ENCODE assay signal across 8 mouse cellular contexts in genomic region chr14:79206210-79206609, GRCm38 (mm10). TPM values are rescaled to one million over a fixed set of nuclear protein-coding genes. Genes with fewer than 3 reads are reported as not detected.
DNase-seq lines count a peak whose midpoint lies in the region; ATAC-seq lines count a peak whose summit lies in the region.

No protein-coding gene starts in this region.

- H3K9me3 ChIP-seq in forebrain, embryonic 10.5 days, result no peaks in the 10 kb centered on the region
- no peaks in the 10 kb centered on the region for H3K9me3 ChIP-seq in heart, embryonic 15.5 days (replicated peaks)
- H3K9me3 ChIP-seq in limb, embryonic 15.5 days, result no peaks in the 10 kb centered on the region

- ATAC-seq in heart, embryonic 15.5 days (replicated peaks; ENCODE audit: insufficient number of reproducible peaks, insufficient read depth, low FRiP score, low read depth), result peak; percentile 72
- peak; percentile 71; the same call in 1 of the 2 replicates for ATAC-seq in limb, embryonic 15.5 days (ENCODE audit: insufficient number of reproducible peaks, low FRiP score, low TSS enrichment, low read depth)

- peak overlapping the region; percentile 97 for H3K27ac ChIP-seq in forebrain, embryonic 10.5 days
- H3K27ac ChIP-seq in heart, embryonic 15.5 days, result no peak overlapping the region
- peak overlapping the region; percentile 9; the same call in 1 of the 2 replicates for H3K27ac ChIP-seq in limb, embryonic 15.5 days

- peak; percentile 54 to 74 for DNase-seq in cerebellum, postnatal 14 days
- DNase-seq in cerebellum, adult 9-10 months, result no peak
- no peak for DNase-seq in forebrain, embryonic 10.5 days (ENCODE audit: extremely low spot score, low spot score)
- peak; percentile 91 for DNase-seq in kidney, postnatal 10 days
- peak; percentile 54 for DNase-seq in ovary, postnatal 36 days (ENCODE audit: low spot score)
- no peak for DNase-seq in thymus, postnatal 14 days

- H3K4me1 ChIP-seq in forebrain, embryonic 10.5 days, result peaks cover 53% of the 10 kb centered on the region
- H3K4me1 ChIP-seq in heart, embryonic 15.5 days (replicated peaks), result peaks cover 9% of the 10 kb centered on the region
- H3K4me1 ChIP-seq in limb, embryonic 15.5 days, result peaks cover 44% of the 10 kb centered on the region

- H3K4me3 ChIP-seq in forebrain, embryonic 10.5 days, result no peak overlapping the region
- H3K4me3 ChIP-seq in heart, embryonic 15.5 days, result no peak overlapping the region
- no peak overlapping the region for H3K4me3 ChIP-seq in limb, embryonic 15.5 days

- no peaks in the 10 kb centered on the region for H3K27me3 ChIP-seq in forebrain, embryonic 10.5 days (ENCODE audit: poor library complexity, severe bottlenecking)
- H3K27me3 ChIP-seq in heart, embryonic 15.5 days, result no peaks in the 10 kb centered on the region
- H3K27me3 ChIP-seq in limb, embryonic 15.5 days, result no peaks in the 10 kb centered on the region; the same call in 1 of the 2 replicates

- no peak overlapping the region for H3K4me2 ChIP-seq in heart, embryonic 15.5 days
- H3K4me2 ChIP-seq in limb, embryonic 15.5 days, result no peak overlapping the region

- no peak overlapping the region for H3K9ac ChIP-seq in heart, embryonic 15.5 days
- no peak overlapping the region for H3K9ac ChIP-seq in limb, embryonic 15.5 days

- no peaks in the 10 kb centered on the region for H3K36me3 ChIP-seq in forebrain, embryonic 10.5 days (replicated peaks)
- no peaks in the 10 kb centered on the region for H3K36me3 ChIP-seq in heart, embryonic 15.5 days
- no peaks in the 10 kb centered on the region; the same call in 1 of the 2 replicates for H3K36me3 ChIP-seq in limb, embryonic 15.5 days

- WGBS in forebrain, embryonic 10.5 days, result 62% methylated on average over 11 of the region's 11 CpGs
- 61% methylated on average over 11 of the region's 11 CpGs for WGBS in heart, embryonic 15.5 days
- WGBS in limb, embryonic 15.5 days, result 40% methylated on average over 11 of the region's 11 CpGs

RNA-seq across cellular contexts. Expression of gene Zfp957, which starts 41.0 kb away (rescaled TPM):
- polyA plus RNA-seq in forebrain, embryonic 10.5 days (2016; fragmentation: Nextera tagmentation; extraction: Ambion mirVana), result not detected in 2 replicates
- not detected in 2 replicates for polyA plus RNA-seq in heart, embryonic 15.5 days (2015; fragmentation: Nextera tagmentation; extraction: Ambion mirVana)
- polyA plus RNA-seq in limb, embryonic 15.5 days (2015; fragmentation: Nextera tagmentation; extraction: Ambion mirVana), result not detected in 2 replicates

Comparison
In these comparisons a context has a peak if more than half of its experiments do, and no peak if none do; other contexts are left out.
1. DNase-seq: peak in cerebellum, postnatal 14 days (2 of 2), kidney, postnatal 10 days (single experiment) and ovary, postnatal 36 days (single experiment); none in cerebellum, adult 9-10 months (single experiment), forebrain, embryonic 10.5 days (single experiment) and thymus, postnatal 14 days (single experiment).